Mouse (Mus musculus) midbrain, embryonic 15.5 days (tissue): ENCODE data around the gene Ghr. TPM values are rescaled to one million over a fixed set of nuclear protein-coding genes. Genes with fewer than 3 reads are reported as not detected.

ENCODE experiments used
- ATAC-seq: fragments of 200-750 bp; cut with Nextera tagmentation; replicated peaks from 2 replicates; pipeline ENCODE4 v1.8.0; 2017; ENCODE audit warnings: moderate TSS enrichment
- H3K27ac ChIP-seq: fragments of 300-500 bp; sonication (generic); 2 replicates; pipeline ENCODE4 v1.5.1; 2015; ENCODE audit warnings: mild to moderate bottlenecking, inconsistent platforms
- H3K27me3 ChIP-seq: fragments of 300-500 bp; sonication (generic); replicated peaks from 2 replicates; pipeline ENCODE4 v1.6.1; 2015; ENCODE audit warnings: inconsistent platforms
- H3K36me3 ChIP-seq: fragments of 300-500 bp; sonication (generic); replicated peaks from 2 replicates; pipeline ENCODE4 v1.6.1; 2015; ENCODE audit warnings: inconsistent platforms
- H3K4me1 ChIP-seq: fragments of 300-500 bp; sonication (generic); 2 replicates; pipeline ENCODE4 v1.6.1; 2015; ENCODE audit warnings: inconsistent platforms
- H3K4me2 ChIP-seq: fragments of 300-500 bp; sonication (generic); 2 replicates; pipeline ENCODE4 v1.6.1; 2015; ENCODE audit warnings: inconsistent platforms, mild to moderate bottlenecking, moderate library complexity
- H3K4me3 ChIP-seq: fragments of 300-500 bp; sonication (generic); 2 replicates; pipeline ENCODE4 v1.5.1; 2015; ENCODE audit warnings: mild to moderate bottlenecking, inconsistent platforms
- H3K9ac ChIP-seq: fragments of 300-500 bp; sonication (generic); 2 replicates; pipeline ENCODE4 v1.6.1; 2015; ENCODE audit warnings: mild to moderate bottlenecking, inconsistent platforms
- H3K9me3 ChIP-seq: fragments of 300-500 bp; sonication (generic); 2 replicates; pipeline ENCODE4 v1.6.1; 2016; ENCODE audit warnings: inconsistent platforms
- WGBS: fragments of 180-500 bp; shearing (Covaris S2); methylation state at CpG from one replicate; pipeline ENCODE4 v1.1.7; 2015; ENCODE audit warnings: mixed read lengths; 5-methylcytosine and 5-hydroxymethylcytosine counted together
- polyA plus RNA-seq: library from polyadenylated mRNA; unstranded; fragments of >200 nt; fragmentation: Nextera tagmentation; extraction: Ambion mirVana; gene quantifications from 2 replicates; pipeline ENCODE4 v1.2.1, GENCODE M21; 2015

The Ghr gene
- polyA plus RNA-seq, 1 experiment from 2014 or later: 7.2 TPM

DNA sequence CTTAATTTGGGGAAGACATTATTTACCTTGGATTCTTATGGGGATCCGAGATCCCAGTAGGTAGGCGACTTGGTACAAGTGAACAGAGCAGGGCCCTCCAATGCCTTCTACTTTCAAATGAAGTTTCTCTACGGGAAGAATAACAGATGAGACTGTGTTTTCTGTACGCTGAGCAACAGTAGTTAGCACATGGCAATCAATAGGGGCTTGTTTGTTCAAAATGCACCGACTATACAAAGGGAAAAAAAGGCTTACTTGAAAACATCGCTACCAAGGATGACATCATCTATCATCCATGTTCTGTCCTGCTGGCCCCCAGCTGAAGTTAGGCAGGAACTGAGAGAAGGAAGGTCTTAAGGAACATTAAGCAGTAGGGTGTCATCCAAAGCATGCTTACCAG is 315.0 kb downstream of the Ghr start, which contains the start of gene Selenop:
TSS of gene Selenop (plus strand) at position 301 of the 400 bp plus-strand sequence.
- H3K9me3 ChIP-seq: no peaks in the 10 kb centered on the region
- H3K9ac ChIP-seq: no peak within 1 kb of the TSS
- peaks cover 11% of the 10 kb centered on the region for H3K4me1 ChIP-seq
- 83% methylated on average over 6 of the region's 6 CpGs for WGBS
- H3K36me3 ChIP-seq: no peaks in the 10 kb centered on the region
- no peak for ATAC-seq
- H3K27me3 ChIP-seq: no peaks in the 10 kb centered on the region
- no peak within 1 kb of the TSS for H3K4me3 ChIP-seq
- no peak within 1 kb of the TSS for H3K4me2 ChIP-seq
- no peak within 1 kb of the TSS for H3K27ac ChIP-seq
